Mouse (Mus musculus) MEL (cell line): ENCODE results near the gene Mycn.

ENCODE experiments used
- CTCF ChIP-seq, 3 experiments: IDR thresholded peaks in 2 of 3; conservative IDR thresholded peaks in 1 of 3; 2 replicates each; pipeline ENCODE4 v1.5.1; 2011 to 2012; ENCODE audit warnings: low read length in 3 of 3, low read depth in 2 of 3, mild to moderate bottlenecking in 2 of 3, improper control_type of control experiment in 1 of 3, inconsistent platforms in 1 of 3, mixed read lengths in 1 of 3, moderate library complexity in 1 of 3; ENCODE audit not compliant: control insufficient read depth in 1 of 3, insufficient read depth in 1 of 3, poor library complexity in 1 of 3, severe bottlenecking in 1 of 3
- E2F4 ChIP-seq: IDR thresholded peaks from 2 replicates; pipeline ENCODE4 v1.6.1; 2011; ENCODE audit warnings: low read depth, low read length, improper control_type of control experiment, borderline replicate concordance
- ELF1 ChIP-seq: IDR thresholded peaks from 2 replicates; pipeline ENCODE4 v1.6.1; 2014; ENCODE audit warnings: low read depth, mild to moderate bottlenecking, inconsistent platforms, low read length, improper control_type of control experiment, moderate library complexity
- GATA1 ChIP-seq: IDR thresholded peaks from 2 replicates; pipeline ENCODE4 v1.6.1; 2011; ENCODE audit warnings: low read depth, low read length, improper control_type of control experiment
- HCFC1 ChIP-seq: IDR thresholded peaks from 2 replicates; pipeline ENCODE4 v1.6.1; 2012; ENCODE audit warnings: low read depth, mild to moderate bottlenecking, inconsistent platforms, low read length, improper control_type of control experiment, moderate library complexity
- NELFE ChIP-seq: IDR thresholded peaks from 2 replicates; pipeline ENCODE4 v1.6.1; 2011; ENCODE audit warnings: low read depth, low read length, improper control_type of control experiment
- POLR2A ChIP-seq, 2 experiments: IDR thresholded peaks; 2 replicates each; pipeline ENCODE4 v1.6.1; 2011 to 2012; ENCODE audit warnings: low read length in 2 of 2, mild to moderate bottlenecking in 2 of 2, control low read depth in 1 of 2, improper control_type of control experiment in 1 of 2, low read depth in 1 of 2, moderate library complexity in 1 of 2; ENCODE audit not compliant: control insufficient read depth in 1 of 2, insufficient read depth in 1 of 2, poor library complexity in 1 of 2
- POLR2AphosphoS5 ChIP-seq: IDR thresholded peaks from 2 replicates; pipeline ENCODE4 v1.6.1; 2012; ENCODE audit warnings: low read depth, borderline replicate concordance, mild to moderate bottlenecking, inconsistent platforms, low read length, moderate library complexity, mixed read lengths
- SMC3 ChIP-seq: IDR thresholded peaks from 2 replicates; pipeline ENCODE4 v1.6.1; 2011; ENCODE audit warnings: low read depth, low read length, improper control_type of control experiment
- TBP ChIP-seq: IDR thresholded peaks from 2 replicates; pipeline ENCODE4 v1.8.0; 2011; ENCODE audit warnings: low read depth, low read length, improper control_type of control experiment
- TCF12 ChIP-seq: IDR thresholded peaks from 2 replicates; pipeline ENCODE4 v1.6.1; 2014; ENCODE audit warnings: low read depth, mild to moderate bottlenecking, inconsistent platforms, low read length, improper control_type of control experiment, moderate library complexity
- USF1 ChIP-seq: IDR thresholded peaks from 2 replicates; pipeline ENCODE4 v1.6.1; 2014; ENCODE audit warnings: low read depth, mild to moderate bottlenecking, inconsistent platforms, low read length, improper control_type of control experiment, moderate library complexity

GRCm38 (mm10) chr12:12902403-12902802 lies 39.3 kb downstream of the Mycn start:
- no peak for TF ChIP-seq SMC3
- no peak for TF ChIP-seq NELFE
- no peak for TF ChIP-seq POLR2A (IDR thresholded peaks at IDR 0.05; ENCODE audit: control insufficient read depth in 1 of 2, insufficient read depth in 1 of 2, low read depth in 1 of 2, low read length in 2 of 2, poor library complexity in 1 of 2)
- TF ChIP-seq CTCF (IDR thresholded peaks at IDR 0.05 in 2 of 3, conservative IDR thresholded peaks at IDR 0.05 in 1 of 3; ENCODE audit: control insufficient read depth in 1 of 3, insufficient read depth in 1 of 3, low read depth in 2 of 3, low read length in 3 of 3, poor library complexity in 1 of 3, severe bottlenecking in 1 of 3), result no peak
- no peak for TF ChIP-seq ELF1
- no peak for TF ChIP-seq TCF12
- TF ChIP-seq USF1, result no peak
- no peak for TF ChIP-seq GATA1
- no peak for TF ChIP-seq E2F4
- no peak for TF ChIP-seq TBP
- no peak for TF ChIP-seq POLR2AphosphoS5
- TF ChIP-seq HCFC1, result no peak
